Mouse (Mus musculus): ENCODE results near the gene Myom1. TPM values are rescaled to one million over a fixed set of nuclear protein-coding genes. Genes with fewer than 3 reads are reported as not detected.

The Myom1 gene
- polyA plus RNA-seq, 1 experiment from 2014 or later = 7.2 TPM

- H3K9ac ChIP-seq = no peak overlapping the region
- H3K4me2 ChIP-seq (replicated peaks) = no peak overlapping the region
- peaks cover 10% of the 10 kb centered on the region for H3K4me1 ChIP-seq
- H3K27me3 ChIP-seq = no peaks in the 10 kb centered on the region
- no peak overlapping the region for H3K4me3 ChIP-seq
- no peaks in the 10 kb centered on the region for H3K9me3 ChIP-seq
- no peaks in the 10 kb centered on the region for H3K36me3 ChIP-seq
- no peak overlapping the region for H3K27ac ChIP-seq
- no peak for ATAC-seq (ENCODE audit: insufficient number of reproducible peaks, insufficient read depth, low FRiP score, low TSS enrichment)
- WGBS = 100% methylated on average over 1 of the region's 1 CpGs
Measured at GRCm38 (mm10) chr17:71042645-71043044, 40.2 kb downstream of the Myom1 start.

- Histone ChIP-seq H3K9ac (no peak overlapping the region), H3K4me2 (replicated peaks) (no peak overlapping the region), H3K27ac (no peak overlapping the region), H3K4me1 (0 out of 2 replicates have a peak, but pooled peaks cover under 1% of the 10 kb centered on the region), H3K27me3 (no peaks in the 10 kb centered on the region), H3K36me3 (no peaks in the 10 kb centered on the region), H3K4me3 (no peak overlapping the region), H3K9me3 (no peaks in the 10 kb centered on the region)
- no peak for ATAC-seq (ENCODE audit: insufficient number of reproducible peaks, insufficient read depth, low FRiP score, low TSS enrichment)
- 81% methylated on average over 9 of the region's 9 CpGs for WGBS
Measured at GRCm38 (mm10) chr17:71045591-71045990, 43.2 kb downstream of the Myom1 start.

- Histone ChIP-seq H3K4me2 (replicated peaks) (no peak overlapping the region), H3K27me3 (no peaks in the 10 kb centered on the region), H3K4me3 (no peak overlapping the region), H3K36me3 (no peaks in the 10 kb centered on the region), H3K4me1 (no peaks in the 10 kb centered on the region), H3K27ac (no peak overlapping the region), H3K9me3 (no peaks in the 10 kb centered on the region), H3K9ac (no peak overlapping the region)
- no peak for ATAC-seq (ENCODE audit: insufficient number of reproducible peaks, insufficient read depth, low FRiP score, low TSS enrichment)
- WGBS = 86% methylated on average over 4 of the region's 4 CpGs
Measured at GRCm38 (mm10) chr17:71046856-71047255, 44.4 kb downstream of the Myom1 start.

GRCm38 (mm10) chr17:71049292-71049691 lies 46.9 kb downstream of the Myom1 start:
- H3K27me3 ChIP-seq = no peaks in the 10 kb centered on the region
- no peak for ATAC-seq (ENCODE audit: insufficient number of reproducible peaks, insufficient read depth, low FRiP score, low TSS enrichment)
- H3K27ac ChIP-seq = no peak overlapping the region
- no peaks in the 10 kb centered on the region for H3K9me3 ChIP-seq
- no peak overlapping the region for H3K9ac ChIP-seq
- no peak overlapping the region for H3K4me2 ChIP-seq (replicated peaks)
- no peaks in the 10 kb centered on the region for H3K36me3 ChIP-seq
- no peaks in the 10 kb centered on the region for H3K4me1 ChIP-seq
- 85% methylated on average over 8 of the region's 8 CpGs for WGBS
- H3K4me3 ChIP-seq = no peak overlapping the region

- Histone ChIP-seq H3K9ac (no peak overlapping the region), H3K4me2 (replicated peaks) (no peak overlapping the region), H3K4me3 (no peak overlapping the region), H3K36me3 (no peaks in the 10 kb centered on the region), H3K4me1 (peaks cover 5% of the 10 kb centered on the region; the same call in 1 of the 2 replicates), H3K27me3 (no peaks in the 10 kb centered on the region), H3K9me3 (no peaks in the 10 kb centered on the region), H3K27ac (no peak overlapping the region)
- 84% methylated on average over 6 of the region's 6 CpGs for WGBS
- ATAC-seq (ENCODE audit: insufficient number of reproducible peaks, insufficient read depth, low FRiP score, low TSS enrichment) = no peak
Measured at GRCm38 (mm10) chr17:71053134-71053708, 50.8 kb downstream of the Myom1 start.

GRCm38 (mm10) chr17:71055203-71055894 lies 52.9 kb downstream of the Myom1 start:
- H3K27me3 ChIP-seq = no peaks in the 10 kb centered on the region
- WGBS = 86% methylated on average over 8 of the region's 8 CpGs
- ATAC-seq (ENCODE audit: insufficient number of reproducible peaks, insufficient read depth, low FRiP score, low TSS enrichment) = no peak
- no peak overlapping the region for H3K4me3 ChIP-seq
- no peaks in the 10 kb centered on the region for H3K9me3 ChIP-seq
- no peak overlapping the region for H3K4me2 ChIP-seq (replicated peaks)
- no peaks in the 10 kb centered on the region for H3K36me3 ChIP-seq
- H3K27ac ChIP-seq = no peak overlapping the region
- H3K4me1 ChIP-seq = peaks cover 5% of the 10 kb centered on the region; the same call in 1 of the 2 replicates
- no peak overlapping the region for H3K9ac ChIP-seq

- H3K4me3 ChIP-seq = no peak overlapping the region
- no peaks in the 10 kb centered on the region for H3K36me3 ChIP-seq
- H3K9ac ChIP-seq = no peak overlapping the region
- no peaks in the 10 kb centered on the region for H3K27me3 ChIP-seq
- H3K9me3 ChIP-seq = no peaks in the 10 kb centered on the region
- peaks cover 5% of the 10 kb centered on the region; the same call in 1 of the 2 replicates for H3K4me1 ChIP-seq
- H3K4me2 ChIP-seq (replicated peaks) = no peak overlapping the region
- WGBS = 61% methylated on average over 7 of the region's 7 CpGs
- no peak for ATAC-seq (ENCODE audit: insufficient number of reproducible peaks, insufficient read depth, low FRiP score, low TSS enrichment)
- H3K27ac ChIP-seq = no peak overlapping the region
Measured at GRCm38 (mm10) chr17:71056405-71056804, 54.0 kb downstream of the Myom1 start.

- H3K9me3 ChIP-seq = no peaks in the 10 kb centered on the region
- H3K36me3 ChIP-seq = no peaks in the 10 kb centered on the region
- H3K4me2 ChIP-seq (replicated peaks) = no peak overlapping the region
- no peak overlapping the region for H3K27ac ChIP-seq
- H3K27me3 ChIP-seq = no peaks in the 10 kb centered on the region
- H3K9ac ChIP-seq = no peak overlapping the region
- H3K4me3 ChIP-seq = no peak overlapping the region
- H3K4me1 ChIP-seq = peaks cover 5% of the 10 kb centered on the region; the same call in 1 of the 2 replicates
- no peak for ATAC-seq (ENCODE audit: insufficient number of reproducible peaks, insufficient read depth, low FRiP score, low TSS enrichment)
- 82% methylated on average over 3 of the region's 3 CpGs for WGBS
Measured at GRCm38 (mm10) chr17:71057758-71058157, 55.3 kb downstream of the Myom1 start.

GRCm38 (mm10) chr17:71059213-71059612 lies 56.8 kb downstream of the Myom1 start:
- Histone ChIP-seq H3K27me3 (no peaks in the 10 kb centered on the region), H3K4me1 (peaks cover 5% of the 10 kb centered on the region; the same call in 1 of the 2 replicates), H3K9ac (no peak overlapping the region), H3K4me3 (no peak overlapping the region), H3K36me3 (no peaks in the 10 kb centered on the region), H3K9me3 (no peaks in the 10 kb centered on the region), H3K4me2 (replicated peaks) (no peak overlapping the region), H3K27ac (no peak overlapping the region)
- ATAC-seq (ENCODE audit: insufficient number of reproducible peaks, insufficient read depth, low FRiP score, low TSS enrichment) = no peak
- WGBS = 83% methylated on average over 3 of the region's 3 CpGs

GRCm38 (mm10) chr17:71062049-71062560 lies 59.7 kb downstream of the Myom1 start:
- Histone ChIP-seq H3K27ac (no peak overlapping the region), H3K4me1 (no peaks in the 10 kb centered on the region), H3K9ac (no peak overlapping the region), H3K4me2 (replicated peaks) (no peak overlapping the region), H3K9me3 (no peaks in the 10 kb centered on the region), H3K36me3 (no peaks in the 10 kb centered on the region), H3K27me3 (no peaks in the 10 kb centered on the region), H3K4me3 (no peak overlapping the region)
- no peak for ATAC-seq (ENCODE audit: insufficient number of reproducible peaks, insufficient read depth, low FRiP score, low TSS enrichment)
- WGBS = 89% methylated on average over 5 of the region's 5 CpGs

GRCm38 (mm10) chr17:71062870-71063602 lies 60.6 kb downstream of the Myom1 start:
- Histone ChIP-seq H3K36me3 (no peaks in the 10 kb centered on the region), H3K27me3 (no peaks in the 10 kb centered on the region), H3K9me3 (no peaks in the 10 kb centered on the region), H3K4me2 (replicated peaks) (no peak overlapping the region), H3K27ac (no peak overlapping the region), H3K4me1 (no peaks in the 10 kb centered on the region), H3K9ac (no peak overlapping the region), H3K4me3 (no peak overlapping the region)
- WGBS = 65% methylated on average over 13 of the region's 13 CpGs
- no peak for ATAC-seq (ENCODE audit: insufficient number of reproducible peaks, insufficient read depth, low FRiP score, low TSS enrichment)
